Mouse (Mus musculus): ENCODE measurements around the gene Veph1. TPM values are rescaled to one million over a fixed set of nuclear protein-coding genes. Genes with fewer than 3 reads are reported as not detected.

The Veph1 gene
- total RNA-seq, 2 experiments from 2014 or later: 0.09 TPM; not detected in 1

DNA sequence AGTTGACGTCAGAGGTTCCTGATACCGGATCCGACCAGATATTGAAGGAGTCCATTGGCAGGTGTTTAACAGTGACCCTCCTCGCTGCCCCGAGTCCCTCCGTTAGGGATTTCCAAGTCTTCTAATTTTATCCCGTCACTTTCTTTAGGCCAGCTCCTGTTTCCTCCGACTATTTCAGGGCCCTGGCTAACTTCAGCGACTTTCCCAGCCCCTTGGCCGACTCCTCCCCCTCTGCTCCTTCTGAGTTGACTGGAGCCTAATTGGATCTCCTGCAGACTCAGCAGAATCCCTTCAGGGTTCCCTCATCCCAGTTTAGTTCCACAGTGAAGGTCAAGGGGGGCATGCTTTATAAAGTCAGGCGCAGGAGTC lies 75.4 kb downstream of the Veph1 start:
- peak; percentile 20 for DNase-seq

DNA sequence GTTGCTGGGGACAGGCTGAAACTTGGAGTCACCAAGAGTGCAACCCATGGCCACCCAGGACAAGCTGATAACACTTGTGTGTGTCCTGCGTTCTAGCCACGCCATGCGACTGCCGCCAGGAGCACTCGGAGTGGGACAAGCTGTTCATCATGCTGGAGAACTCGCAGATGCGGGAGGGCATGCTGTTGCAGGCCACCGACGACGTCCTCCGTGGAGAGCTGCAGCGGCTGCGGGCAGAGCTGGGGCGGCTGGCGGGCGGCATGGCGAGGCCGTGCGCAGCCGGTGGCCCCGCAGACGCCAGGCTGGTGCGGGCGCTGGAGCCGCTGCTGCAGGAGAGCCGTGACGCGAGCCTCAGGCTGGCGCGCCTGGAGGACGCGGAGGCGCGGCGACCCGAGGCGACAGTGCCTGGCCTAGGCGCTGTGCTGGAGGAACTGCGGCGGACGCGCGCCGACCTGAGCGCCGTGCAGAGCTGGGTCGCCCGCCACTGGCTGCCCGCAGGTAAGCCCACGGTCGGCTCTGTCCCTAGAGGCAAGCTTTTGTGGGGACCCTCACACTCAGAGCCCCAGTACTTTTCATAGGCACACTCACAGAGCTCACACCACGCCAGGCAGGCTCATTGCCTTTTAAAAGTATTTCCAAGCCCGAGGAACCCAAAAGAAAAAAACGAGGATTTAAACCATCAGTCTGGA lies 75.9 kb downstream of the Veph1 start:
- peak; percentile 58 for DNase-seq

DNA sequence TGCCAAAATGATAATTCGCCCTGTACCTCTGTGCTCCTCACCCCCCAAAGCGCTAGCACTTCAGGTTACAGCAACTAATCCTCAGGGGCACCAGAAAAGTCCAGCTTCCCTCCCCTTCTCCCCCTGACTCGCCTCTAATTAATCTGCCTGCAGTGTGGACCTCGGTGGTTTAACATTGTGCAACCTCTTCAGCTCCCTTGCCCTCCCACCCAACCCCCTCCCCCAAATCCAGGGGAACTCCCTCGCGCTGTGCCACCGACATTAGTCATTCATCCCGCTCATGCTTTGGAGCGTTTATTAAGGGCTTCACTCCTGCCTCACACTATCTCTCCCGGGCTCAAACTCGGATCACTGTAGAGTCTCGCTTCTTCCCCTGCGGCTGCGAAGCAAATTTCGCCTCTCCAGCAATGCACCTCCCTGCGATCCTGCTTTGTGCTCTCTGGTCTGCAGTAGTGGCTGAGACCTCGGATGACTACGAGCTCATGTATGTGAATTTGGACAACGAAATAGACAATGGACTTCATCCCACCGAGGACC lies 76.9 kb downstream of the Veph1 start, which contains the start of gene Ptx3:
Ptx3 (plus strand) TSS at position 256 of the 537 bp plus-strand sequence.
- DNase-seq: no peak

DNA sequence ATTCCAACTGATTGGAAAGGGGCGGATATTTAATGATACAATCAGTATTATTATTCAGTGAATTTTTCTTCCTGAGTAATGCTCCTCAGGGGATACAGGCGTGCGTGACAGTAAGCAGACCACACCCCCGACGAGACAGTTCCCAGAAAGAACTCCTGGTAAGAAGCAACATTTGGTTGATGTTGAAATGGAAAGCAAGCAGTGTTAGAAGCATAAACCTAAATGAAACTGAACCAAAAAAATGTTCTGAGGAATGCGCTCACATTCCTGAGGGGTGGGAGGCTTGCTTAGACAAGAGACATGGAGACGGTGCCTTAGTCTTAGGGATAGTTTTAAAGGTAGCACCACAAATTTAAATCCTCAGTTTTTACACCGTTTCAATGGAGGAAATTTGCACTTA lies 80.9 kb downstream of the Veph1 start:
- DNase-seq: no peak

DNA sequence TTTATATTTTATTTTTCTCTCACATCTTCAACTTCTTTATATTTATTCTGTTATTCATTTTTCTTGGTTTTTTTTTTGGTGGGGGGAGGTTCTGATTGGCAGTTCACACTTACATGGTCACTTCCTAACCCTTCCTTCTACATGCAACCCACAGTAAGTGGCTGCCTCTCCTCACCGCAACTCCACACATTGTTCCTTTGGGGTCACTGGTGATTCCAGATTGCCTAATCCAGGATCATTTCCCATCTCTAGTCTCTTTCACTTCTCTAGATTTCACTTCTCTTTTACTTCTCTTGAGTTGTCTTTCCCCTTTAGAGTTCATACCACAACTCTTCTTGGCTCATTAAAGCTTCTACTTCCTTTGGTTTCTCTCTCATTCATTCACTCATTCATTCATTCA lies 83.1 kb downstream of the Veph1 start:
- DNase-seq: no peak

DNA sequence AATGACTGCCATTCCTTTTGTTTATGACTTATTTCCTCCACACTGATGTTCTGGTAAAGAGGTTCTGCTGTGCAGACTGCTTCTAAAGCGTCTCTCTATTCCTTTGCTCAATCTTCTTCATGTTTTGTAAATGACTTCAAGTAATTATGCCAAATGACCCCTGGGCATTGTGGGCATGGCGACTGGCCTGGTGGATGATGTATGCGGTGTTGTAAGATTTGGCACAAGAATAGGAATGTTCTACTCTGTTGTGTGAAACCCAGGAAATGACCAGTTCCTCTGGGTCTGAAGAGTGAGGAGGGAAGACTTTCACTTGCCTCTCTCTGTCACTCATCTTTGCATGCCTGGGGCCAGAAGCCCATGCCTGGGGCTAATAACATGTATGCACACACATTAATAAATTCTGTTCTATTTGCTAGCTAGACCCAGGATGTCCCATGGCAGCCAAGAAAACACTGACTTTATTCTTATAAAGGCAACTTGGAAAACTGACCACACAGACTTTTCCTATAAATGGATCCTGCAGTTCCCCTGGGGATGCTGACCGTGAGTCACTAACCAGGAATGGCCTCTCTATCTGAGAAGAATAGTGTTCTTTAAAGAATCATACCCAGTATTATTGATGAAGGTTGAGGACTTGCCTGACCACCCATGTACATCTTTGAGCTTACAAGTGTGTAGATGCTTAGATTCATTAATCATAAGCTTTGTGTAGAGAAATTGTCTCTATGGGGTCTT lies 87.6 kb downstream of the Veph1 start:
- DNase-seq: peak; percentile 23

DNA sequence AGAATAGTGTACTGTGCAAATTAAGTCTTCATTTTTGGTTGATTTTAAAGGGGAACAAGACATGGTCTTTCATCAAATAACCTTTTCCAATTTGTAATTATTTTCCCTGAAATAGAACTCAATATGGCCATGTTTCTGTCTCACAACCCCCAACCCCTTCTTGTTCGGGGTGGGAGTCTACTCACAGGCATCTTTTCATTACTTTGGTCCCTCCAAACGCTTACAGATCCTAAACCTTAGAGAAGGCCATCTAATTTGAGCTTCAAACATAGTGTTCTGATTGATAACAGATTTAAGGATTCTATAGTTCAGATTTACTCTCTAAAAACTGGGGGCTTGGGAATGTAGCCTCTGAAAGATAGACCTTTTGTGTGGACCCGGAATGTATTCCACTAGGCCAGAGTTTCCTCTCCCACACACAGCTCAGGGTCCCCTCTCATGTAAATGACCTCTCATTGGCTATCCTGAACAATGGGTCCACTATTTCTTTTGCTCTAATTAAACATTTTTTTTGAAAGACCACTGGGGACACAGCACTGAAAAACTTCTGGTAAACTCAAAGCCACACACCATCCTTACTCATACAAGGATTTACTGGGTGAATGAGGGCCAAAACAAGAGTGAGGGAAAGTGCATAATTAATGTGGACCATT lies 102.6 kb downstream of the Veph1 start:
- DNase-seq: no peak

DNA sequence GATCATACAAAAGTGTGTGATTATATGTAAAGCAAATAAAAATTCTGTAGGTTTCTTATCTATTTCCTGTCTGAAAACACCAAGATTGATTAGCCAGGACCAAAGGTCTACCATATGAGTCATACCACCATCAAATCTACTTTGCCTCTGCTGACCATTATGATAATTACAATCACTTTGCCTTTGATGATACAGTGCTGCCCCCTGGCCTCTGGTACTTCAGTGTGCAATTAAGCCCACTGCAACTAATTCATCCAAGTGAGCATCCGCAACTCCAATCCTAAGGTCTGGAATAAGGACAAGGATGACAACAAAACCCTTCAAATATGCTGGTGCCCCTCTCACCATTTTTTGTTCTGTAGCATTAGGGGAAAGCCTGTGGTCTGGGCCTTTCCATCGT lies 117.0 kb downstream of the Veph1 start:
- no peak for DNase-seq

DNA sequence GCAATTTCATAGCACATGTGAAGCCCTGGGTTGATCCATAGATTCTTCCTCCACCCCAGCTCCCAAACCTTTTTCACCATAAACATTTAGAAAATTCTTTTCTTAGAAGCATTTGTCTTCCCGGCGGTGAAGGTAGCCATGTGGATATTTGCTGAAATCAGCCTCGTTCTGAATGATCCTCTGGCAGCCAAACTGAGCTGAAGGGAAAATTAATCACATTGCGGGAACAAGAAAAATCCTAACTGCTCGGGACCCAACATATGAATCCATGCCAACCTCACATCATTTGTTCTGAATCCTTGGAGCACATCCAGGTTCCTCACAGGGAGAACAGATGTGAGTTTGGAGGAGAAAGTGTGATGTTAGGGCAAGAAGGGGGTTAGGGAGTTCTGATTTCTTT lies 123.7 kb downstream of the Veph1 start:
- DNase-seq: no peak

DNA sequence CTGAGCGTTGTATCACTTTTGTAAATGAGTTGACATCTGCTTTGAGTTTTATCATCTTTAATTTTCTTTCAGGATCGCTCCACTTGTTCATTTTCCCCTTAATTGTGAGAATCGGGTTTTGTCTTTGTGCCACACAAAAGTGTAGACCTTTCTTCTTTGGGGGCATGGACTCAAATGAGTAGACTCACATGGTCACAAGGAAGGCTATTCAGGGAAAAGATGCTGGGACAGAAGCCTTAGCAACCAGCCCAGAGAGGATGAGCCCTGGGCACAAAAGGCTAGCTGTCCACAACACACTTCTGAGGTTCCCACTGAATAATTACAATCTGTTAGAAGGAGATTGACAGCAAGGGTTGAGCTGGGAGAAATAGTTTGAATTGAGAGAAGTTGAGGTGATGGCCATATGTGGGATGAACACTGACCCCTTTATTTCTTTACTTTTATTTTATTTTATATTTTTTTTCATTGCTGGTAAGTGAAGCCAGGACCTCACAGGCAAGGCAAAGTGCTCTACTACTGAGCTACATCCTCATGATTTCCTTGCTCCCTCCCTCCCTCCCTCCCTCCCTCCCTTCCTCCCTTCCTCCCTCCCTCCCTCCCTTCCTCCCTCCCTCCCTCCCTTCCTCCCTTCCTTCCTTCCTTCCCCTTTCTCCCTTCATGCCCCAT lies 126.6 kb downstream of the Veph1 start:
- no peak for DNase-seq

DNA sequence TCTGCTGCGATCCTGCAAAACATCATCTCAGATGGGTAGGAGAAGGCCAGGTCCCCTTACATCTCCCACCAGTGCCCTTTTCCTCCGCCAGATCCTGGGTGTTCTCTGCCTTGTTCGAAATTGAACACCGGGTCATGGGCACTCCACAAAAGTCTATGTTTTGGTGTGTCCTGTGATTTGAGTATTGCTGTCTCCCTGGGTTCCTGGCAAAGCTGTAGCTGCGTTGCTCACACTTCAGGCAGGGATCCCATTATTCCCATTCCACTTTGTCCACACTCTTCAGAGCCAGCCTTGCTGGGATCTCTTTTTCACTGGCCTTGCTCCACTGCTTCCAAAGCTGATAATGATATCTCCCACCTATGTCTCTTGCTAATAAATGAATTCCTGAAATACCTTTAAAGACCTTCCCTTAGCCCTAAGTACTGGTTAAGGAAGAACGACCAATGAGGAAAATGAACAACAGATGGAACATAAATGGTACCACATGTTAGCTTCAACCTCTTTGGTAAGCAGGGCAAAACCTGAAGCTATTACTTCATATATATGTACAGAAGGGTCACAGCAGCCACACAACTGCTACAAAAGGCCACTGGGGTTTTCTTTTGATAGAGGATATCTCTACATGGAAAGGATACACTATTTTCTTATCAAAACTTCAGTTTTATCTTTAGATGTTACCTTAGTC lies 129.9 kb downstream of the Veph1 start:
- no peak for DNase-seq

DNA sequence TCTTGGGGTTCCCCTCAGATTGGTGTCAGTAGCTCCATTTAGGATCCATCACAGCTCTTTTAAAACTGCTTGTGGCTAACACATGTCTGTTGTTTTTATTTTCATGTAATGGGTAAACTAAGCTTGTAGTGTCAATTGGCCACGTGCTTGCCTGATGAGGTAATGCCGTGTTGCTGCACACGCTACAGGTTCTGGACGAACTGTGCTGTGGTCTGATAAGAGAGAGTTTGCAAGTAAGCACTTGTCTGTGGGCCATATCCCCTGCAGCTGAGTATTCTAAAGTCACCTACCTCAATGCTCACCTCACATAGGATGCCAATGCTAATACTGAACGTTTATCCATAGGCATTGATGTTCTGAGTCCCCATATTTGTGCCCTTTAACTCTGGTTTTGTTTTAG lies 131.6 kb downstream of the Veph1 start:
- no peak for DNase-seq

DNA sequence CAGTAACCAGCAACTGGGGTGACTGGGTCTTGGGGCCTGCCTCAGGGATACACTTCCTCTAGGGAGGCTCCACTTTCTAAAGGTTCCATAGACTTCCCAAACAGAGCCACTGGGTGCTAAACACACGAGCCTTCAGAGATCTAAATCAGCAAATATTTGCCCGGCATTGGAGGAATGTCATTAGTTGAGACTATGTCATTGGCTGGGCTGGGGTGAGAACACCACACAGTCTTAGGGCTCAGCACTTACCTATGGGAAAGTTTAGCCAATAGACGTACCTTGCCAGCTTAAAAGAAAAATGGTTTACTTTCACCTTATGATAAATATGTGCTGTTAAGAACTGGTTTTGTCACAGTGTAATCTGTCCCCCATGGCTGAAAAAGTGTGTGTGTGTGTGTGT lies 132.1 kb downstream of the Veph1 start:
- DNase-seq: no peak

DNA sequence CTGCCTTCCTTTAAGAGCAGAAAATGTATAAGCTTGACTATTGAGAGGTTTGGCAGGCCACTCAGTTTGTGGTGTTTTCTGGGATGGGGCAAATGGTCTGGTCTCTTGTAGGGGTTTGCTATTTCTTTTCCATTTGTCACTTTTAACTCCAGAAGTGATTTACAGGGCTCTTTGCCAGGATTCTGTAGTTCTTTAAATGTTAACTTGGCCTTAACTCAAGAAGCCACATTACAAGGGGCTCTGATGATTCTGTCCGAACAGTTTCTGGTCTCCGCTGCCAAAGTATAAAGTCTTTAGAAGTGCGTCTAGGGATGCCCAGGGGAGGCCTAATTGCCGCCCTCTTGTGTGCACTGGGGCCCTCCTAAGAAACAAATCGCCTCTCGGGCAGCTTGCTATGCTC lies 134.0 kb downstream of the Veph1 start:
- DNase-seq: no peak

DNA sequence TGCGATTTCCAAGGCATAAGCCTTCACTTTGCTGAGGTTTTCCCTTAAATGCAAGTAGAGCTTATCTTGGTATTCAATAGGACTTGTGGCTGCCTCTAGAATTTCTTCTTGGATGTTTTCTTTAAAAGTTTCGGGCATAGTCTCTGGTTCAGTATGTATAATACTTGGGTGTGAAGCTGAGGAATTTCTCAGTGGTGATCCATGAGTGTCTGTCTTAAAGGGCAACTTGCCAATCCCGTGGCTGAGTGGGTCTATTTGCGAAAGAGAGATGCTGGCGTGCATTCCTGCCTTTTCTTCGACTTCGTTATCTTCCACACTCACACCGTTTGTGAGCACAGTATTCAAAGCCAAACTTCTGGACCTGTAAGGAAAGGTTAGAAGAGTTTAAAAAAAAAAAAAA lies 138.7 kb downstream of the Veph1 start:
- no peak for DNase-seq

DNA sequence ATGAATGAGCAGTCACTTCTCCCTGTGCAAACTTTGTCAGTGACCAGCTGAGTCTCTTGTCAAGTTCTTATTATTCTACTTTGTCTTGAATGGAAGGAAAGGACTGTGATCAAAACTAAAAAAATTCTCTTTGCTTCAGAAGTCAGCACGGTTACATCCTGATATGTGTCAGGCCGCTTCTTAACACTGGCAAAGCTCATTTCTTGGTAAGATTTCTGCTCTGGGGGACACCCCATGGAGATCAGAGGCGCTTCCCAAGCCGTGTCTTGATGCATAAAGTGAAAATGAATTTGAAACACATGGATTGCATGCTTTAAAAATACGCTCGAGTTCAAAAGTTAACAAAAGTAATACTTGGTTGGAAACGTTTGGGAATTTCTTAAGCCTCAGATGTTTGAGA lies 159.0 kb downstream of the Veph1 start:
- DNase-seq: no peak

DNA sequence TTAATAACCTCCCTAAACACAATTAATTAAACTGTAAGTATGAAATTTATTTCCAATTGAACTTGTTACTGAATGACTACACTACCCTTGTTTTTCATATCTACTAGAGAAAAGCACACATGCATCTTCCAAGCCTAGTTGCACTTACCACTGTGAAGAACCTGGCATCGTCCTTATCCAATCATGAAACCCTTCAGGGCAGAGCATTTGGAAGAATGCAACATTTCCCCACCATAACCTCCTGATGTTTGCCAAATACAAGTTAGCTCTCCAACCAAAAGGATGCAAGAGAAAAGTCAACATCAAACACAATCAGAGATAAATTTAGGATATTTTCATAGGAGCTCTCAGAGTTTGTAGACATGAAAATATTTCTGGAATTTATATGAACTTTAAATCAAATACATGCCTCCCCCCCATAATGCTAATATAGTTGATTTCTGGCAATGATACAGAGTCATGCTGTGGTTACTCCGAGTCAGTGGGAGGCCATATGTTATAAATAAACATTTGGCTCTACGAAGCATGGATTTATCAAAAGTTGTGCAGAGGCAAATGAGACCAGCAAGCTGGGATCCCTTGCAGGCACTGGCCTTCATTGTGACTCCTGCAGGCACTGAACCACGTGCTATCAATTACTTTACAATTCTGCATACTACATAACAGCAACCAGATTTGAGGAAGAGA lies 165.2 kb downstream of the Veph1 start:
- no peak for DNase-seq

DNA sequence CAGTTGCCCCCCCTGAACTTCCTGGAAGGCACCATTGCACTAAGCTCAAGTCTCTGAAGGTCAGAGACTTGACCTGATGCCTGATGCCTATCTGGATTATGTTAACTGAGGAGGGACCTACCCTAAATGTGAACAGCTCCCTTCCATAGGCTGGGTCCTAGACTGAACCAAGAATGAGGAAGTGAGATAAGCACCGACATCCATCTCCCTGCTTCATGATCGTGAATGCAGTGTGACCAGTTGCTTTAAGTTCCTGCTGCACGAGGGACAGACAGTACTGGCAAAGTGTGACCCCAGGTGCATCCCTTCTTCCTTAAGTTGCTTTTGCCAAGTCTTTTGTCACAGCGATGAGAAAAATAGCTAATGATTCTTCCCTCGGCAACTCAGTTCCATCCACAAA lies 166.9 kb downstream of the Veph1 start:
- no peak for DNase-seq

DNA sequence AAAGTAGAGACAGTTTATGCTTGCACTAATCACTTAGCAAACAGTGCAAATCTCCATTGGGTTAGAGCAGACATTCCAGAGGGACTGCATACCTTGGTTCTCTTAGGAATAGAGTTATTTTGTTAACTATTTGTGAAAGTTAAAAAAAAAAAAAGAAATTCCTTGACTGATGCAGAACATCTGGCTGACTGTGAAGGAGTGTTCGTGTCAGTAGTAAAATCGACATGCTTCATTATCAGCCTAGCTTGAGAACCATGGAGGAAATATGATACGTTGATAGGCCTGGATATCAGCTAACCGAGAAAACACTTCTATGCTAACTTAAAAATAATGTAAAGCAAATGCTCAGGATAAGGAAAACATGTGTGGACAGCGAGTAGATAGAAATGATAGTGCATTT lies 191.1 kb downstream of the Veph1 start:
- no peak for DNase-seq

DNA sequence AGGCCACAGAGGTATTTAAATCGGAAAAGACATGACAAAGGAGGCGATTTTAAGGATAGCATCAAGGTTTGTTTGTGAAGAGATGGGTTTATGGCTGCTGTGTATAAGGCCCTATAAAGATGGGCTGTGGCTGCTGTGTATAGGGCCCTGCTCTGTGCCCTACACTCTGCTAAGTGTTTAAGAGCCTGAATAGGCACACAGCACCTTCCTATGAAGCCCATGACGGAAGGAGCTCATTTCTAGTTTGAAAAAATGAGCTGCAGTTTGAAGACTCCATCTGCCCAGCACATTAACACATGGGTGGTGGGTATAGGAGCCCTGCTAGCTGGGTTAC lies 194.1 kb downstream of the Veph1 start:
- DNase-seq: no peak

DNA sequence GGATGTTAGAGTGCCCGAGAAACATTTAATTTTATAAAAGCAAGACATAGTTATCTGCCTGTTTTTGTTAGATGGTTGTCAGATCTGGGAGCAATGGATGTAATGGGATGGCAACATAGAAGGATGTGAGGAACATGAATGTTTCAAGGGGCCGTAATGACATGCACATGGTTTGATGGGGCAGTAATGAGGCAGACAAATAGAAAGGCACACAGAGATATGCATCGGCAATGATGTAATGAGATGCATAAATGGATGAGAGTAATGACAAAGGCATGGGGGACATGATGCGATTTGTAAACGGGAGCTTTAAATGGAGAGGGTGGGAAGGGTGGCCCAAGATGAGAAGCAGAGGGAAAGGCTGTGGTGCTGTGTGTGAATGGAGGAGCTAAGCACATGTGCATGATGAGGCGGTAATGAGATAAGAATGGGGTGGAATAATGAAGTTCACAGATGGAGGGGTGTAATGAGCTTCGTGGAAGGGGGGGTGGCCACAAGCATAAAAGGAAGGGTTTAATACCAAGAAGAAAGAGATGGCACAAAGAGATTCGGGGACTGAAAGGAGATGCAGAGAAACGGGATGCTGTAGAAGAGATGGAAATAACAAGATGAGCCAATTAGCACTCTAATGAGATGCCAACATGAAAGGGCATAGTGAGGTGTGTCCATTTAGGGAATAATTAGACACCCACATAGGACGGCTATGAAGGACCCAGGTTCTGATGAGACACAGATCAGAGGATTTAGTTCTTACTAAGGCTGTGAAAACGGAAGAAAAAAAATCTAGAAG lies 194.6 kb downstream of the Veph1 start:
- no peak for DNase-seq
